Mouse (Mus musculus): Measurements from ENCODE around the gene Vax1. TPM values are rescaled to one million over a fixed set of nuclear protein-coding genes. Genes with fewer than 3 reads are reported as not detected.
A peak's percentile ranks its signal among the peaks of the same experiment; 100 is the strongest.

Vax1 gene
- total RNA-seq (2022), result not detected

DNA sequence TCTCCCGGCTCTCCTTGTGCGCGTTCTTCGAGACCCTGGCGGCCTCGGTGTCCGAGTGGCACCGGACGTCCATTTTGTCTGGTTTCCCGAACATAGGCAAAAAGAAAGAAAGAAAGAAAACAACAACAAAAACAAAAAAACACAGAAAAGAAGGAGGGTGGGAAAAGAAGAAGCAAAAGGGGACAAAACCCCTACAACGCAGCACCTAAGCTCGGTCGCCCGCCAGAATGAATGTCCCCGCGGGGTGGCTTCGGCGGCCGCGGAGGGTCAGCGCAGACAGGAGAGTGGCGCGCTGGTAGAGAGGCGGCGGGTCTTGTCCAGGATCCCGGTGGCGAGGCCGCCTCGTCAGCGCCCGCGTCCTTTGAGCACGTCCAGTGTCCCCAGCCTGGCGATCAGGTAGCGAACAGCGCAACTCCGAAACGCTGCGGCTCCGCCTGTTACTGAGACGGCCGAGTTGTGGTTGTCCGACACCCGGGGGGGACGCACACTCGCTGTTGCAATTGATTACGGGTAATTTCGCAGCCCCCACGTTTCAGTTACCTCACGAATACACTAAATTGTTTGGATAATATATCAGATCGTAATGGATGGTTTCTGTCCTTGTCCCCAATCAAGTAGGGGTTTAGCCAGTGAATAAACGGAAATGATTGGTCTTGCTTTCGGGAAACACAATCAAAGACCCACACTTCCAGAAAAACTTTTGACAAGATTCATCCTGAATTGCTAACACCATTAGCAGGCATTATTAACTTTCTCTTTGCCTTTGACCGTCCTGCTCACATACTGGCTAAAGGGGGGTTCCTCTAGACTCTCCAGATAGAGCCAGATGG, at the start of gene Vax1:
Gene Vax1 (minus strand): TSS at position 121 of the 830 bp plus-strand sequence.
- no peak for DNase-seq (ENCODE audit: low spot score in 2 of 2)

DNA sequence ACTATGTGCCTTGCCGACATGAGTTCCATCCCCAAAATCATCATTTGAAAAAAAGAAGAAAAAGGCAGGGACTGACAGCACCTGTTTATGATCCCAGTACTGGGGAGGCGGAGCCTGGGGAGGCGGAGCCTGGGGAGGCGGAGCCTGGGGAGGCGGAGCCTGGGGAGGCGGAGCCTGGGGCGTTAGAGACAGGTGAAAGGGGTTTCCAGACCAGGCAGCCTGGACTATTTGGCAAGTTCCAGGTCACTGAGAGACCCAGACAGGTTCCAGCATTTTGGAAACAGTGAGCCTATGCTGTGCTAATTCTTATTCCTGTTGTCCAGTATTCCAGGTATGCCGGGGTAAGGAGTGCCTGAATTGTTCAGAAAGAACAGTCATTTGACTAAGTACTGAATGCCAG, 49.1 kb upstream of the Vax1 start, which contains the start of gene Kcnk18:
Gene Kcnk18 (plus strand): TSS at position 224 of the 400 bp plus-strand sequence.
- DNase-seq (ENCODE audit: low spot score in 2 of 2), result no peak

DNA sequence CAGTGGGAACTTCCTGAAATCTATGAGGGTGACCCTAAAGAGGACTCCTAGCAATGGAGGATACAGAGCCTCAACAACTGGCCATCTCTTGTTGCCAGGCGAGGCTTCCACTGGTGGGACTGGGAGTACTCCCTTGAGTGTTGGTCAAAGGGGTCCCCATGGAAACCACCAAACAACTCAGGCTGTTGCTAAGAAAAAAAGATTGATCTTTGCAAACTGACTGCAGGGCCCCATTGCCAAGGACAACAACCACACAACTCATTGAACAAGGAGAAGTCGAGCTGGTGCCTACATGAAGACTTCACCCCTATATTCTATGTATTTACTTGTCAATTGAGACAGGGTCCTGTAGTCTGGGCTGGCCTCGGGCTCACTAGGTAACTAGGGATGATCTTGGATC, 47.0 kb upstream of the Vax1 start:
- DNase-seq (ENCODE audit: low spot score in 2 of 2), result no peak

DNA sequence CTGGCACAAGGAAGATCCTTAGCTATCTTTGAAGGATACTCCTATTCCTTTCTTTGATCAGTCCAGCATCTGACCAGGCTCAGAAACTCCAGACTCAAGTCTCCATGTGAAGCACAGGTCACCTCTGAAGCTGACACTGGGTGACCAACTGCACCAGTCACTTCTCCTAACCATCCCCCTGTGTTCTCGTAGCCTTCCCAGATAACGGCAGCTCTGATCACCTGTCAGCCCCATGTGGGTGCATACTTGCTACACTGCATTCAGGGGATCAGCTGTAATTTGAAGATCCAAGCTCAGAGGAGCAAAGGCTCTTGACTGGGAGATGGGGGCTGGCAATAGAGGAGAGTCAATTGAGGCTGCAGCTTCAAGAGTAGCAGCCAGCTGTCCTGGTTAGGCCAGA, 39.1 kb upstream of the Vax1 start:
- DNase-seq (ENCODE audit: low spot score in 2 of 2), result no peak

DNA sequence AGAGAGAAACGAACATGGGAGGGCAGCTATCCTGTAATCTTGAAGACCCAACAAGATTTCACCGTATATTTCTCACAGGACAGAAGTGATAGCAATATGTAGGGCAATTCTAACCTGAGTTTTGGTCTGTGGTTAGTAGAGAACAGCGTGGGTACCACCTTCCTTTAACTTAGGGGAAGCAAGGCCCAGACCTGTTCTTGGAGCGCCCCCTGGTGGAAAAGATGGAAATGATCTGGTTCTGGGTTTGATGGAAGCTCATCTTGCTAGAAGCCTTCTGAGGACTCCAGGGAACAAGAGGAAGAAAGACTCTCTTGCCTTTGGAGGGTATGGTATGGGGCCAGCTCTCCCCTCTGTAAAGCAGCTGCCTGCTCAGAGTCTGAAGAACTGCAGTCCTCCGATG, 38.6 kb upstream of the Vax1 start:
- peak in 1 of 2 experiments; percentile 12 for DNase-seq (ENCODE audit: low spot score in 2 of 2)

DNA sequence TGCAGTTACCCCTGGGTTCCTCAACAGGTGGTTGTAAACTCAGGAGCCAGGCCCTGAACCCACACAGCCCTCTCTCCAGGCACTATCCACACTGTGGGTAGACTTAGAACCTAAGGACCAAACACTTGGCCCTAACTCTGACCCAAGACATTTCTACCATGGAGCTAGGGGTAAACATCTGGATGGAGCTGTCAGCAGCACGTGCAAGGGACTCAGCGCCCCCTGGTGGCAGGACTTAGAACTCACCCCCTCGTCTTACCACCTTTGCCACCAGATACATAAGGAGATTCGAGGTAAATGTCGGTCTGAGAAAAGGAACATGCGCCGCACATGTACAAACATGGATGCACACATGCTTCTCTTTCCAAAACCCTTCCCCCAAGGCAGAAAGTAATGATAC, 28.3 kb upstream of the Vax1 start:
- peak; percentile 23 to 28 for DNase-seq (ENCODE audit: low spot score in 2 of 2)

DNA sequence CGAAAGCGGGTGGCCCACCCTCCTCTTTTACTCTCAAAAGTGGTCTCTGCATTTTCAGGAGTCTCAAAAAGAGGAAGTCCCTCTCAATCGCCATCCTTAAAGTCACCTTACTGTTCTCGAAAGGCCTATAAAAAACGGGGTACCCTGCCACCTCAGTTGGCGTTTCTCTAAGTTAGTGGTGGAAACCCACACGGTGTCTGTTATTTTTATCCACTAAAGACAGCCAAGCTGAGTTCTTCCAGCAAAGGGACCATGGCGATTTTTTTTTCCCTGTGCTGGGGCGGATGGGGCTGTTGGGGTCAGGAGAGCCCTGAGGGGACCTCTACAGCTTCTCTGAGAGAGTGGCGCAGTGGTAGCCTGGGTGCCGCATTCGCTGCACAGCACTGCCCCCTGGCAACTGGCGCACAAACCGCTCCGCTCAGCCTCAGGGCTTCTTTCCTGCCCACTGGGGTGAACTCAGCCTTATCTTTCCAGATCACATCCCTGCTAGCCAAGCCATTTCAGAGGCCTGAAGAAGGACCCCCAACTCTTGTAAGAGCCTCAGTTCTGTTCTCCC, 26.3 kb upstream of the Vax1 start:
- DNase-seq (ENCODE audit: low spot score in 2 of 2), result no peak

DNA sequence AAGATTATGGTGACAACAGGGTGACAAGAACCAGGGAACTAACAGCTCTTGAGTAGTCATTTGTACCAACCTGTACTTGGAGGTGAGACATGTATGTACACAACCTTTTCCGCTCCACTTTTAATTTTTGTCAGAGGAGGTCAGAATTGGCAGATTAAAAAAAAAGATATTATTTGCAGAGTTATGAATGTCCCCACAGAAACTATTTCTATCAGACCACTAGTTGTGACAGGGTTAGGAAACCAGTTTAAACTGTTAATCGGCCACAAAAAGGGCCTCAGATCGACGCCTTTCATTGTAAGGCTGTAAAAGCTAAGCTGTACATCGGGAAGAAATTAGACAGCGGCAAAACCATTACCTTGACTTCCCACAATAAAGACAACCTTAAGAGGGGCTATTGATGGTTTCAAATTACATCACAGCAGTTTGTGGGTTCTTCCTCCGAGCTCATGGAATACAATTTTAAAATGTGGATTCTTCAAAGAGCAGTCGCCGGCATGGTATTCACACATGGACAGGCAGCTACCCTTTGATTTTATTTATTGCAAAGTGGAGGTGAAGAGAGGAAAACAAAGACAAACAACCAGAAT, 25.4 kb upstream of the Vax1 start:
- DNase-seq (ENCODE audit: low spot score in 2 of 2), result no peak

DNA sequence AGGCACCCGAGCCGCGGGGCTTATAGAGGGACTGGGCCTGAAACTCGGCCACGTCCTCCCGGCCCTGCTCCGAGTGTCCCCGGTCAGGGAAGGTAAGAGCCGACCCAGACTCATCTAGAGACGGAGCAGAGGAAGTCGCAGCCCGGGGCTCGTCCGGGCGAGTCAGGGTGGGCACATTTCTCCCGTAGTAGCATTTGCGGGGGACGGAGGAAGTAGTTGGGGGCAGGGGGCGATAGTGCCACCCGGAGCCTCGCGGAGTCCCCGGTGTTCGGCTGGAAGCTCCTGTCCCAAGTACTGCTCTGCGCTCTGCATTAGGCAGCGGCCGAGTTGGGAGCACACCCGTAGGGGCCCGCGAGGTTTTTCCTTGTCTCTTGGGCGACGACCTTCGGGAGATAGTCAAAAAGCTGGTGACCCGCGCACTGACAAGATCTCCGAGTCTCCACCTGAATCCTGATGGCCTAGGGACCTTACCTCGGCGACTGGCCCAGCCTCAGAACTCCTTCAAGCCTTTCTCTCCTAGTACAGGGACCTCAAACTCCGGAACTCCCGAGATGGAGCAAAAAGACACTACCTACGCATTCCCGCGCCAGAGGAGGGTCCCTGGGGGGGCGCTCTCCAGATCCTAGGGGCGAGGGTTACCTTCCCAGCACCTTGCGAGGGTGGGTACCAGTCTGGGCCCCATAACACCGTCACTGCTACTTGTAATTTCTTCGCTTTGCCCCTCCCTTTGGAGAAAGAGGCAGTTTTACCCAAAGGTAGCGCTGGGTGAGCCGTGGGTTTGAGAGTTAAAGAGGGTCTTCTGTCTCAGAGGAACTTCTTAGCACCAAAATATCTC, 24.3 kb upstream of the Vax1 start:
- DNase-seq (ENCODE audit: low spot score in 2 of 2), result no peak

DNA sequence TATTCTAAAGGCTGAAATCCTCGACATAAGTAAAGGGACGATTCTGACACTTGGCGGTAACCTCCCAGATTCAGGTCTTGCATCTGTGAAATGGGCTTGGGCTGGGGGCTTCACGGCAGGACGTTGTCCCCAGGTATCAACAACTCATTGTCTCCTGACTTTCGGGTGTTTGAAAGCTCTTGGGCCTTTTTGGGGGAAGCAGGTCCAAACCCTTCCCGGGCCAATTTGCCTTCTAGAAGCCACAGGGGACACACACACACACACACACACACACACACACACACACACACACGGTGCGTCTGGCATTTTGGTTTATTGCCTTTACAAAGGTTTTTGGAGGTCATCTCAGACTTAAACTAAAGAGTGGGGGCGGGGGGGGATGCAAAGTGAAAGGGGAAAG, 23.6 kb upstream of the Vax1 start:
- DNase-seq (ENCODE audit: low spot score in 2 of 2), result no peak

DNA sequence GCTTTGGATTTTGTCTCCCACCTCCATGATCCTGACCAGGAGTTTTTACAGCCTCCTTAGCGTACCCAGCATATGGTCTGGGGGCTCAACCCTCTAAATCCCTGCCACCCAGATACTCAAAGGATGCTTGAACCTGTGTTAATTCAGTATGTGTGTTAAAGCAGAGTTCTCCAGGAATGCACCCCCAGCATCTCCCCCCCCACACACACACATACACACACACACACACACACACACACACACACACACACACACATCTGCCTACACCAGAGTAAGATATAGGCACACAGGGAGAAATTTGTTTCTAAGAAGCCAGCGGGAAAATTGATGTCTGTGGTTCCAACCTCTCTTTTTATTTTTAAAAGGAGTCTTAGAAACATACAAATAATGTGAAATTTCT, 22.6 kb upstream of the Vax1 start:
- no peak for DNase-seq (ENCODE audit: low spot score in 2 of 2)

DNA sequence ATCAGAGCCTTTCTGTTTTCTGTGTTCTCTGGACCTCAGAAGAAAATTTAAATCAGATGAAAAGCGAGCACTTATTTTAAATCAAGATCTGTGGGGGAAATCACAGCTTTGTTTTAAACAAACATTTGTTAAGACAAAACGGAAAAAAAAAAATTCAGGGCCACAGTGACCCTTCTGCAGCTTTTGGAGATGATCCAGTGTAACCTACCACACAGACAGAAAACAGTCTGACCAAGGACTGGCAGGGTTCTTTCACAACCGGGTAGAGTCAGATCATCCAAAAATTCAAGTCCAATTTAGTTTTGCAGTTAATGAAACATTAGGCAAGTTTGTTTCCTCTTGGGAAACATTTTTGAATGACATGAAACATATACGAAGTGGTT, 21.3 kb upstream of the Vax1 start:
- no peak for DNase-seq (ENCODE audit: low spot score in 2 of 2)

DNA sequence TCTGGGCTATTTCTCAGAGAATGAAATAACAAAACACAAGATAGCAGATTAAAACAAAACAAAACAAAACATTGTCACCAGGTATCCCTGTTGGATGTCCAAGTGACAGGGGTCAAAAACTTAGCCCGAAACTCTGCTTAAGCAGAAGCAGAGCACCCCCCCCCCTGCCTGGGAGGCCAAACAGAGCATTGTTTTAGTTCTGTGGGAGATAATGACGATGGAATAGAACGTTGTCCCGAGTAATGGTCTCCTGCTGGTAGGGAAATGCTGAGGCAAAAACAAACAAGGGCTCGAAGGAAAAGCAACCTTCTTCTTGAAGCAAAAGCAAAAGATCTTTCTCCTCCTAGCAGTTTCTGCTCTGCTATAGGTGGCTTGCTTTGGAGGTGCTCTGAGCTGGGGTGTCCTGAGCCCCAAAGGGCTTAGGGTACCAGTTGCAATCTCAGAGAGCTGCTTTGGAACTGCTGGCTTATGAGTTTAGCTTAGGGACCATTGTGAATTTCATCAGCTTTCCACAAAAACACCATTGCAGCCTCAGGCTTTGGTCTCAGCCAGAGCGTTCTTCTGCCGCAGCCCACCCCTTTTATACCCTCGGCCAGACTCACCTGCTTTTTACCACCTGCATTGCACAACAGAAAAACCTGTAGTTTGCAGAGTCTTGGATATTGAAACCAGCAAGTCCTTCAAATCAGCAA, 20.7 kb upstream of the Vax1 start:
- no peak for DNase-seq (ENCODE audit: low spot score in 2 of 2)

DNA sequence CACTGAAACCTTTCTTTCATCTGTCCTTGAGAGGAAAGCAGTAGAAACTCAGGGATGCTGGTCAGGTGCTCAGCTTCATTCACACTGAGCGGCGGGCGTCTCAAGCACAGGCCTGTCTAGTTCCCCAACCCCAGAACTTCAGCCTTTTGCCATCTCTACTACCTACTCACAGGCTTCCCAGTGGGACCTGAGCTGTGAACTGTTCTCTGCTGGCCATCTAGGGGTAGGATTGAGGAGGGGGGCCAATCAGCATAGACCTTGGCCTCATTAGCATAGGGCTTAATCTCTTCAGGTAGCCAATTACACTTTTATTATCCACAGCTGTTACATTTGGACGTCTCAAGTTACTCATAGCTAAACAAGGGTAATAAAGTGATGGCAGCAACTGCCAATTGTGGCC, 19.1 kb upstream of the Vax1 start:
- DNase-seq (ENCODE audit: low spot score in 2 of 2), result no peak

DNA sequence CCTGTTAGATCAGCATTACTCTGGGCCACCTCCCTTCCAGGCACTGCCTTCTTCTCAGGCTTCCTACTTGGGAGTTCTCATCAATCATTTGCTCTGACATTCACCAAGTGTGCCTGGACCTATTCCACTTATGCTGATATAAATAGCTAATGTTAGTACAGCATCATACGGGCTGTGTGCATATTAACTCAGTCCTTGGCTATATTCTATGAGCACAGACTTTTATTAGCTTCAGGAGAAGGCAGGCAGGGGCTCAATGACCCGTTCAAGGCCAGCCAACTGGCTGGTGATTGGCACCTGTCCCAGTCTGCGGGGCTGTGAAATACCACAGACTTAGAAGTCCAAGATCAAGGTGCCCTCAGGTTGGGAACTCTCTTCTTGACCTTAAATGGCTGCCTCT, 14.1 kb upstream of the Vax1 start:
- DNase-seq (ENCODE audit: low spot score in 2 of 2), result no peak

DNA sequence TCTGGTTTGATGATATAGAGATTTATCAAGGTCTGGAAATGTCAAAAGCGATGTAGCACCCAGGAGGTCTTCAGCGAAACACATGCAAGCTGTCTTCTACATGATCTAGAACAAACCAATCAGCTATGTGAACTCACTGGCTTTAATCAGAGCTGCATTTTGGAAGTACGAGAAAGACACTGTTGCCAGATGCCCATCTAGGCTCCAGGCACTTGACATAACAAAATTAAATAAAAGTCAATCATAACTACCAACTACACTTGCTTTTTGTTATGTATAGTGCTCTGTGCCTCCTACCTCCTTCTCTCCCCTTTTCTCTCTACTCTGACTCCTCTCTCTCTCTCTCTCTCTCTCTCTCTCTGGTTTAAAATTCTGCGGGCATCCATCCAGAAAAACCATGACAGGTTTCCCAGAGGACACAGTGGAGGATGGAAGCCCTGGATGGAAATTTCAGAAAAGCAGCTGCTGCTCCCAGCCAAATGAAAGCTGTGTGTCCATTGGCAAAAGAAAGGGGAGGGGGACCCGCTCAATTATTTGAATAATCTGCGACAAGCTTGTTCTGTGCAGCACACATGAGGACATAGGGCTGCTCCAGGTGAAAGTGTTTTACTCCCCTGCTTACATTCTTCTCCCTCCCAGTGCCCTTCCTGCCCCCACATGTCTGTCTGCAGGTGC, 3.6 kb upstream of the Vax1 start:
- no peak for DNase-seq (ENCODE audit: low spot score in 2 of 2)

DNA sequence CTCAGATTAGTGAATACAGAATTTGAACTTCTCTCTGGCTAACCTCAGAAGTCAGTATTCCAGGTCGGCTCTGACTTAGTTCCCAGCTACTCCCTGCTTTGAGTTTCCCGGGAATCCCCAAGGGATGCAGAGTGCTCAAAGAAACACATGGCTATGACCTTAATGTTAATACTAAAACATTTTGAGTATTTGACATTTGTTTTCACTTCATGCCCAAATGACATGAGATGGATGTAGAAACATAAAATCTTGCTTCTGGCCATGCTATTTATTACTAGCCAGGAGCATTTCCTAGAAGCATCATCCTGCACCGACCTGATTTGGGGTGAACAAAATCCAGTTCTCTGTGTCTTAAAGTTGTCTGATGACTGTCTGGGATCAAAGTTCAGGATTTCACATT, 2.9 kb upstream of the Vax1 start:
- DNase-seq (ENCODE audit: low spot score in 2 of 2), result no peak

DNA sequence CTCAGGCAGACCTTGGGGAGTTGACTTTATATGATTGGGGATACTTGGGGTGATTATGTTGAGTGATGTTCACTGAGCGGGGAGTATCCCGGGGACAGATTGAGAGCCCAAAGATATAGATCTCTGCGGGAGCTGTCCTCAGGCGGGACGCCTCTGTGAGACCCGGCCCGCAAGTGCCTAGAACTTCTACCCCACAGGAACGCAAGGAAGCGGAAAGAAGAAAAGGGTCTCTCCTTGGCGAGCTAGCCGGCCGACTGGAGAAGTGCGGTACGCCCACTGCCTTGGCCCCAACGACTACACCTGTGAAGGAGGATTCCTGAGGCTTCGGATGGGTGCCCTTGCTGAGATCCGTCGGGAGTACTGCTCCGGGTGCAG, 2.0 kb upstream of the Vax1 start:
- DNase-seq (ENCODE audit: low spot score in 2 of 2), result no peak

DNA sequence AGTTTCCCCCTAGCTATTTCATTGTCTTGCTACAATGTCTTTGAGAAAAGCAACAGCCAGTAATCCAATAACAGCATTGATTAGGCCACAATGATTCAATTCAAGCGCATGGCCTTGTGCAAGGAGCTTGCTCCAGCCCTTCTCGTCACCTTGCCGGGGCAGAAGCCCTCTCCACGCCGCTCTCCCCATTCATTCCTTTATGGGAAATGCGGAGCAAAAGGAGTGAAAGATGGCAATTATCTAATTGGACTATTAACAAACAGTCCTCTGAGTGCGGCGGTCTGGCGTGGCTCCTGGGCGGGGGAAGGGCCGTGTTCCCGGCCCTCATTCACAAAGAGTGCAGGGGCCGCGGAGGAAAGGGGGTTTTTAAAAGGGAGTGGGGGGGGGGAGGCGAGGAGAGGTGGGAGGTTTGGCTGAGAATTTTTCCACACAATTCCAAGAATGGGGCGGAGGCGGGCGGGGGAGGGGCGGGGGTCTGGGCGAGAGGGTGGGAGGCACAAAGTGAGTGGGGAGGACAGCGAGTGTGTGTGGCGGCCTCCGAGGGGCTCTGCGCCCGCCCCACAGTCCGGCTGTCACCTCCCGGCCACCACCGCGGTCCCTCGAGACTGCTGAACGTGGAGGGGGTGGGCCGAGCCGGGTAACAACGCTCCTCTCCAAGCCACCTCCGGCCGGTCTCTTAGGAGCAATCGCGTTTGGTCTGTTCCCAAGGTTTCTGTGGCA, 1.5 kb upstream of the Vax1 start:
- no peak for DNase-seq (ENCODE audit: low spot score in 2 of 2)

DNA sequence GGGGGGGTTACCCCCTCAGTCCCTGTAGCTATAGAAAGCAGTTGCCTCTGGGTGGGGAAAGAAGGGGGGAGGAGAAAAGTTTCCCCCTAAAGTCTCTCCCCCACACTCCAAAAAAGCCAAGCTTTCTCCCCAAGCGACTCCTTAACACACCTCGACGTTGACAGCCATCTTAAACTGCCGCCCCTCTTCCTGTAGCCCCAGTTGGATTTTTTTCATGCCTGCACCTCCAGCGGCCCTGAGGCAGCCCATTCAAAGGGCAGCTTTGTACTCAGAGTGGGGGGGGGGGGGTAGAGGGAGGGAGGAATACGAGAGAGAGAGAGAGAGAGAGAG, 875 bp upstream of the Vax1 start:
- no peak for DNase-seq (ENCODE audit: low spot score in 2 of 2)
